Mouse (Mus musculus) cerebral cortex, adult 2 months (tissue): ENCODE results near the gene Orm2.

ENCODE experiments used
- WGBS: fragments of 180-500 bp; shearing (Covaris S2); methylation state at CpG from one replicate; pipeline ENCODE4 v1.1.7; 2018; 5-methylcytosine and 5-hydroxymethylcytosine counted together

Orm2 gene

GRCm38 (mm10) chr4:63405683-63406082 lies 43.4 kb downstream of the Orm2 start:
- WGBS: 77% methylated on average over 4 of the region's 4 CpGs

GRCm38 (mm10) chr4:63408247-63408646 lies 46.0 kb downstream of the Orm2 start:
- WGBS: 27% methylated on average over 7 of the region's 7 CpGs

- 7% methylated on average over 8 of the region's 8 CpGs for WGBS
Measured at GRCm38 (mm10) chr4:63408649-63409048, 46.4 kb downstream of the Orm2 start.

GRCm38 (mm10) chr4:63409317-63409907 lies 47.2 kb downstream of the Orm2 start:
- WGBS: 1% methylated on average over 18 of the region's 18 CpGs

- WGBS: 1% methylated on average over 39 of the region's 39 CpGs
Measured at GRCm38 (mm10) chr4:63409908-63410582, 47.8 kb downstream of the Orm2 start.

- WGBS: 0% methylated on average over 19 of the region's 19 CpGs
Measured at GRCm38 (mm10) chr4:63410583-63410934, 48.3 kb downstream of the Orm2 start.

GRCm38 (mm10) chr4:63411222-63411621 lies 49.0 kb downstream of the Orm2 start:
- 75% methylated on average over 5 of the region's 5 CpGs for WGBS

GRCm38 (mm10) chr4:63414951-63415350 lies 52.7 kb downstream of the Orm2 start:
- WGBS: 68% methylated on average over 5 of the region's 5 CpGs
